Mouse (Mus musculus): ENCODE results near the gene Klk4. TPM values are rescaled to one million over a fixed set of nuclear protein-coding genes. Genes with fewer than 3 reads are reported as not detected.

Klk4 gene
- polyA plus RNA-seq, 1 experiment from 2014 or later, result not detected

DNA sequence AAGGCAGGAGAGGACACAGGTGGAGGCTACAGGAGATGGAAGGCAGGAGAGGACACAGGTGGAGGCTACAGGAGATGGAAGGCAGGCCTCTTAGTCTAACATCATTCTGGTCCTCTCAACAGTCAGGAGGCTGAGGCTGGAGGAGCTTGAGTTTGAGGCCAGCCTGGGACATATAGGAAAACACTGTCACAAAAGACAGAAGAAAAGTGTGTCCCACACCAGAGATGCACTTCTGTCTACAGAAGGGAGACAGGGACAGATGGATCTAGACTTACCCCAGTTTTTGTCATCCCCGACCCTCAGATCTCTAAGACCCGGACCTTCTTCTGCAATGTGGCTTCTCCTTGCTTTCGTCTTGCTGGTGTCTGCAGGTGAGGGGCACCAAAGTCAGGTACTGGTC is 52.5 kb downstream of the Klk4 start, which contains the start of gene Klk15:
Gene Klk15 (plus strand): TSS at position 301 of the 400 bp plus-strand sequence.
- H3K9me3 ChIP-seq (ENCODE audit: low read depth, low read length), result no peaks in the 10 kb centered on the region
- no peak within 1 kb of the TSS for H3K27ac ChIP-seq (ENCODE audit: low read depth)
- H3K4me2 ChIP-seq, result no peak within 1 kb of the TSS
- no peak within 1 kb of the TSS for H3K9ac ChIP-seq
- ATAC-seq (ENCODE audit: insufficient read depth) (no peak), DNase-seq (no peak)
- WGBS, result 80% methylated on average over 3 of the region's 3 CpGs
- no peak for TF ChIP-seq CTCF (IDR thresholded peaks at IDR 0.05; ENCODE audit: low read depth)
- no peaks in the 10 kb centered on the region for H3K36me3 ChIP-seq (ENCODE audit: insufficient read depth)
- no peaks in the 10 kb centered on the region for H3K27me3 ChIP-seq (ENCODE audit: insufficient read depth, low read length)
- H3K4me1 ChIP-seq (ENCODE audit: insufficient read depth), result no peaks in the 10 kb centered on the region
- no peak within 1 kb of the TSS for H3K4me3 ChIP-seq (ENCODE audit: low read depth, low read length)

DNA sequence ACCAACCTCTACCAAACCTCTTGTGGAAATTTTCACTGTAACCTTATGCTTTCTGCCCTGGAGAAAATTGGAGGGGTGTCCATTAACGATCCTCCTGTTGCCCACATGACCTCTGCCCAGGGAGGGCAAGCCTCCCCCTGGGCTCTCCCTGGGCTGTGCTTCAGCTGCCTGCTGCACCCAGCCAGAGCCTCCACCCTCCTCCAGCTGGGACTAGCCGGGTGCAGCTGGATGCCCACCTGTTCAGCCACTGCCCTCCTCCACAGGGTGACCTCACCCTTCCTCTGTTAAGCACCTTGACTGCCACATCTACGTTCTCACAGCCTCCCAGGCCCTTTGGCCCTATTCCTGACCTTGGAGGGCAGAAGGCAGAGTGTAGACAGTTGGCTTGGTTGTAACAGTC is 53.8 kb downstream of the Klk4 start:
- H3K4me1 ChIP-seq (ENCODE audit: insufficient read depth), result no peaks in the 10 kb centered on the region
- no peak overlapping the region for H3K9ac ChIP-seq
- no peak overlapping the region for H3K4me2 ChIP-seq
- DNase-seq (no peak), ATAC-seq (ENCODE audit: insufficient read depth) (no peak)
- H3K27ac ChIP-seq (ENCODE audit: low read depth), result no peak overlapping the region
- WGBS, result 56% methylated on average over 3 of the region's 3 CpGs
- H3K36me3 ChIP-seq (ENCODE audit: insufficient read depth), result no peaks in the 10 kb centered on the region
- no peak for TF ChIP-seq CTCF (IDR thresholded peaks at IDR 0.05; ENCODE audit: low read depth)
- H3K27me3 ChIP-seq (ENCODE audit: insufficient read depth, low read length), result no peaks in the 10 kb centered on the region
- no peak overlapping the region for H3K4me3 ChIP-seq (ENCODE audit: low read depth, low read length)
- no peaks in the 10 kb centered on the region for H3K9me3 ChIP-seq (ENCODE audit: low read depth, low read length)

Other genes starting within 250 kb of the Klk4 start
- gene Ceacam18, start 246.5 kb upstream of the Klk4 start, polyA plus RNA-seq (2014; fragmentation: Nextera tagmentation; extraction: Ambion mirVana), result not detected in 2 replicates
- gene Siglece, start 221.0 kb upstream of the Klk4 start, polyA plus RNA-seq (2014; fragmentation: Nextera tagmentation; extraction: Ambion mirVana), result 0.62 and 1.1 TPM in 2 replicates
- gene Ctu1, start 209.1 kb upstream of the Klk4 start, polyA plus RNA-seq (2014; fragmentation: Nextera tagmentation; extraction: Ambion mirVana), result 10.8 TPM in 2 replicates
- gene Klk14, start 190.7 kb upstream of the Klk4 start, polyA plus RNA-seq (2014; fragmentation: Nextera tagmentation; extraction: Ambion mirVana), result not detected in 2 replicates
- gene Klk13, start 168.6 kb upstream of the Klk4 start, polyA plus RNA-seq (2014; fragmentation: Nextera tagmentation; extraction: Ambion mirVana), result 1.3 and 1.7 TPM in 2 replicates
- not detected in 2 replicates for gene Klk12, start 112.3 kb upstream of the Klk4 start, polyA plus RNA-seq (2014; fragmentation: Nextera tagmentation; extraction: Ambion mirVana)
- not detected in 2 replicates for gene Klk11, start 106.6 kb upstream of the Klk4 start, polyA plus RNA-seq (2014; fragmentation: Nextera tagmentation; extraction: Ambion mirVana)
- 0.70 and 0.81 TPM in 2 replicates for gene Klk10, start 100.1 kb upstream of the Klk4 start, polyA plus RNA-seq (2014; fragmentation: Nextera tagmentation; extraction: Ambion mirVana)
- 0.20 TPM in 1 of 2 replicates, not detected in the other for gene Klk9, start 89.3 kb upstream of the Klk4 start, polyA plus RNA-seq (2014; fragmentation: Nextera tagmentation; extraction: Ambion mirVana)
- 21.0 and 26.2 TPM in 2 replicates for gene Klk8, start 83.6 kb upstream of the Klk4 start, polyA plus RNA-seq (2014; fragmentation: Nextera tagmentation; extraction: Ambion mirVana)
- 0.09 TPM in 1 of 2 replicates, not detected in the other for gene Klk7, start 69.9 kb upstream of the Klk4 start, polyA plus RNA-seq (2014; fragmentation: Nextera tagmentation; extraction: Ambion mirVana)
- gene Klk6, start 56.7 kb upstream of the Klk4 start, polyA plus RNA-seq (2014; fragmentation: Nextera tagmentation; extraction: Ambion mirVana), result not detected in 2 replicates
- gene Klk5, start 39.2 kb upstream of the Klk4 start, polyA plus RNA-seq (2014; fragmentation: Nextera tagmentation; extraction: Ambion mirVana), result not detected in 2 replicates
- gene Klk15, start 52.6 kb downstream of the Klk4 start, polyA plus RNA-seq (2014; fragmentation: Nextera tagmentation; extraction: Ambion mirVana), result not detected in 2 replicates
- not detected in 2 replicates for gene Klk1b8, start 69.5 kb downstream of the Klk4 start, polyA plus RNA-seq (2014; fragmentation: Nextera tagmentation; extraction: Ambion mirVana)
- gene Klk1b1, start 85.6 kb downstream of the Klk4 start, polyA plus RNA-seq (2014; fragmentation: Nextera tagmentation; extraction: Ambion mirVana), result not detected in 2 replicates
- not detected in 2 replicates for gene Klk1b9, start 94.9 kb downstream of the Klk4 start, polyA plus RNA-seq (2014; fragmentation: Nextera tagmentation; extraction: Ambion mirVana)
- gene Klk1b11, start 114.7 kb downstream of the Klk4 start, polyA plus RNA-seq (2014; fragmentation: Nextera tagmentation; extraction: Ambion mirVana), result not detected in 2 replicates
- gene Klk1b26, start 131.0 kb downstream of the Klk4 start, polyA plus RNA-seq (2014; fragmentation: Nextera tagmentation; extraction: Ambion mirVana), result not detected in 2 replicates
- not detected in 2 replicates for gene Klk1b27, start 171.1 kb downstream of the Klk4 start, polyA plus RNA-seq (2014; fragmentation: Nextera tagmentation; extraction: Ambion mirVana)
- gene Klk1b21, start 221.2 kb downstream of the Klk4 start, polyA plus RNA-seq (2014; fragmentation: Nextera tagmentation; extraction: Ambion mirVana), result not detected in 2 replicates
- gene Klk1b22, start 231.5 kb downstream of the Klk4 start, polyA plus RNA-seq (2014; fragmentation: Nextera tagmentation; extraction: Ambion mirVana), result not detected in 2 replicates

All from lung, embryonic 14.5 days (tissue).